Mouse (Mus musculus): ENCODE data around the gene Map3k3. TPM values are rescaled to one million over a fixed set of nuclear protein-coding genes. Genes with fewer than 3 reads are reported as not detected.

Map3k3 gene
- polyA plus RNA-seq, 1 experiment from 2014 or later = 15.2 TPM

DNA sequence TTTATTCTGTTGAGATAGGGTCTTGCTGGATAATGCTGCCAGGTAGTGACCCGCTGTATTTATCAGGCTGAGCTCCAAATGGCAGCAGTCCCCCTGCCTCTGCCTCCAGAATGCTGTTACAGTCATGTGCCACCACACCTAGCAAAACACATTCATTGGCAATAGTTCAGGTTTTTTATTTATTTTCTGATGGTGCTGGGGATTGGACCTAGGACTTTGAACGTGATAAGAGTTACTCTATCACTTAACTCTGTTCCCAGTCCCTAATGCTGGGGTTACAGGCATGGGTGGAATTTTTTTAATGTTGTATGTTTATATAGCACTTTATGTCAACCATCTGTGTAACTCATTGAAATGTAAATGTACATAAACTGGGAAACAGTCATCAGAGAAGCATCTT is 30.5 kb upstream of the Map3k3 start:
- Histone ChIP-seq H3K27me3 (ENCODE audit: control insufficient read depth, insufficient read depth, low read length) (no peaks in the 10 kb centered on the region), H3K4me1 (ENCODE audit: control insufficient read depth, insufficient read depth, low read length) (no peaks in the 10 kb centered on the region), H3K4me3 (replicated peaks; ENCODE audit: low read depth, low read length) (no peak overlapping the region), H3K9me3 (ENCODE audit: control insufficient read depth, low read length) (no peaks in the 10 kb centered on the region), H3K4me2 (ENCODE audit: low read length) (no peak overlapping the region), H3K36me3 (ENCODE audit: control insufficient read depth, insufficient read depth, low read length) (peaks cover 94% of the 10 kb centered on the region), H3K9ac (replicated peaks; ENCODE audit: low read length) (no peak overlapping the region), H3K27ac (replicated peaks; ENCODE audit: low read depth, low read length) (no peak overlapping the region)
- WGBS = 96% methylated on average over 2 of the region's 2 CpGs
- ATAC-seq (ENCODE audit: low FRiP score, low TSS enrichment) (no peak), DNase-seq (no peak)

DNA sequence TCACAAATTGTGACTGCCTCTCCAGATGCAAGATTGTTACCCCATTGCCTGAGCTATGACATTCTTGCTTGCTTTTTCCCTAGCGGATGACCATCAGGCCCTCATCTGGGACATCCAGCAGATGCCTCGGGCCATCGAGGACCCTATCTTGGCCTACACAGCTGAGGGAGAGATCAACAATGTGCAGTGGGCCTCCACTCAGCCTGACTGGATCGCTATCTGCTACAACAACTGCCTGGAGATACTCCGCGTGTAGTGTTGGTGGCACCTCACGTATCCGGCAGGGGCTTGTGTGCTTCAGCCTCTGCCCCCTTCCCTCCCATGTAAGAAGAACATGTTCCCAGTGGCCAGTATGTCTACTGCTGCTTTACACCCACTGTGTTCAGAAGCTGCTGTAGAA is 29.8 kb upstream of the Map3k3 start:
- Histone ChIP-seq H3K4me1 (ENCODE audit: control insufficient read depth, insufficient read depth, low read length) (no peaks in the 10 kb centered on the region), H3K9ac (replicated peaks; ENCODE audit: low read length) (no peak overlapping the region), H3K4me2 (ENCODE audit: low read length) (no peak overlapping the region), H3K27ac (replicated peaks; ENCODE audit: low read depth, low read length) (no peak overlapping the region), H3K4me3 (replicated peaks; ENCODE audit: low read depth, low read length) (no peak overlapping the region), H3K9me3 (ENCODE audit: control insufficient read depth, low read length) (no peaks in the 10 kb centered on the region), H3K27me3 (ENCODE audit: control insufficient read depth, insufficient read depth, low read length) (no peaks in the 10 kb centered on the region), H3K36me3 (ENCODE audit: control insufficient read depth, insufficient read depth, low read length) (peaks cover 94% of the 10 kb centered on the region)
- WGBS = 97% methylated on average over 8 of the region's 8 CpGs
- no peak for ATAC-seq (ENCODE audit: low FRiP score, low TSS enrichment)
- DNase-seq = no peak

DNA sequence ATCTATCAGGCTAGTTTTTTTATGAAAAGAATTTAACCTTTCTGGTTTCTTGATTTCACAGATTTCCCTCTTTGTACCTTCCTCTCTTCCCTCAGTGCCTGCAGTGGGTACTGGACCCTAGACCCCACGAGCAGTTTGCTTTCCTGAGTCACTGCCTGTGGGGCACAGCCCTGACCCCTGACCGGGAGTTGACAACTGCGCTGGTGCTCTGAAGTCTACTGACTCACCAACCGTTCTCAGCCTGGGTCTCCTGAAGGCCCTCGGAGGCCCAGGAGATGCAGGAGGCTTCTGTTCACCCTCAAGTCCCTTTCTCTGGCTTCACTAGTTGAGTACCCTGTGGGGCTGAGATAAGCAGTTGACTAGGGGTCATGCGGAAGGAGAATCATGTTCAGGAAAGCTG is 29.1 kb upstream of the Map3k3 start:
- no peak overlapping the region for H3K4me2 ChIP-seq (ENCODE audit: low read length)
- WGBS = 94% methylated on average over 6 of the region's 6 CpGs
- no peak overlapping the region for H3K27ac ChIP-seq (replicated peaks; ENCODE audit: low read depth, low read length)
- H3K4me1 ChIP-seq (ENCODE audit: control insufficient read depth, insufficient read depth, low read length) = no peaks in the 10 kb centered on the region
- H3K36me3 ChIP-seq (ENCODE audit: control insufficient read depth, insufficient read depth, low read length) = peaks cover 96% of the 10 kb centered on the region
- H3K27me3 ChIP-seq (ENCODE audit: control insufficient read depth, insufficient read depth, low read length) = no peaks in the 10 kb centered on the region
- ATAC-seq (ENCODE audit: low FRiP score, low TSS enrichment) (no peak), DNase-seq (no peak)
- H3K9me3 ChIP-seq (ENCODE audit: control insufficient read depth, low read length) = no peaks in the 10 kb centered on the region
- no peak overlapping the region for H3K4me3 ChIP-seq (replicated peaks; ENCODE audit: low read depth, low read length)
- no peak overlapping the region for H3K9ac ChIP-seq (replicated peaks; ENCODE audit: low read length)

DNA sequence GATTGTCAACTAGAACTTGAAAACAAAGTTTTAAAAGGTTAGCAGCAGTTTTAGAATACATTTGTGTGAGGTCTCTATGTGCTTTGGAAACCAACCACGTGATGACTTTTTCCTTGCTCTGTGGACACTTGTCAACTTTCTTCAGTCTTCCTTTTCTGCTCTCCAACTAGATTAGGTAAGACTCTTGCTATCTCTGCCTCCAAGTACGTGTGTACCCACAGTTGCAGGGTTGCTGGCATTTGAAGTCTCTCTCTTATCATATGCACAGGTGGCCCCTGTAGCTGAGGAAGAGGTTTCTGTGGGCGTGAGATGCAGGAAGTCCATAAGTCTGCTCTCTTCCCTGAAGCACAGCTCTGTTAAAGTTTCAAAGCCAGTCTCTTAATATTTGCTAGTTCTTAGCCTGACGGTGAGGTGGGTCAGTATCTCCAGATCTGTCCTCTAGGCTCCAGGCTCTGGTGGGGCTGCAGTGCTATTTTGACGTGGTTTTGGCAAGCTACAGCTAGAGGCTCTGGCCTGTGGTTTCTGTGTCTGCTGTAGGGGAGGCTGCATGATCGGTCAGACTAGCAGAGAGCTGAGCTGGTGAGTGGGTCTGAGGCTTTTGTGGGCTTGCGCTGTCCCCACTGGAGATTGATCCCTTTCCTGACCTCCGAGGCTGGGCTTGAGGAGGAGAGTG is 27.5 kb upstream of the Map3k3 start:
- Histone ChIP-seq H3K36me3 (ENCODE audit: control insufficient read depth, insufficient read depth, low read length) (peaks cover 80% of the 10 kb centered on the region), H3K4me2 (ENCODE audit: low read length) (no peak overlapping the region), H3K27me3 (ENCODE audit: control insufficient read depth, insufficient read depth, low read length) (no peaks in the 10 kb centered on the region), H3K9ac (replicated peaks; ENCODE audit: low read length) (no peak overlapping the region), H3K4me1 (ENCODE audit: control insufficient read depth, insufficient read depth, low read length) (no peaks in the 10 kb centered on the region), H3K4me3 (replicated peaks; ENCODE audit: low read depth, low read length) (no peak overlapping the region), H3K9me3 (ENCODE audit: control insufficient read depth, low read length) (no peaks in the 10 kb centered on the region), H3K27ac (replicated peaks; ENCODE audit: low read depth, low read length) (no peak overlapping the region)
- ATAC-seq (ENCODE audit: low FRiP score, low TSS enrichment) (no peak), DNase-seq (no peak)
- 94% methylated on average over 8 of the region's 8 CpGs for WGBS

DNA sequence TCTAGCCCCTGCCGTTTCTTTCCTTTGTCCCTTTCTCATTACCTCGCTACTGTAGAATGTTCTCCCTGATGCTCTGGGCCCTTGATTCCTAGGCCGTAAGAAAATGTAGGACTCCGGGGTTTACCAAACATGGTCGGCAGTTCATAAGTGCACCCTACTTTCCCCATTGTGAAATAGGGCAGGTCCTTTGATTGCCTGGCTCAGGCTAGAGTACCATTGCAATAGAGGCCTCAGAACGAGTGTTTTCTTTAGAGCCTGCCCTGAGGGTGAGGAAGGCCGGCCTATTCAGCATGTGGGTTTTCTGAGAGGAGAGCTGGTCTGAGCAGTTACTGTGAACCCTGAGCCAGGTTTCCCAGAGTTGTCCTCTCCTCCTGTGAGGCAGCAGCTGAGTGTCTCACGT is 26.4 kb upstream of the Map3k3 start:
- no peak for DNase-seq
- Histone ChIP-seq H3K27ac (replicated peaks; ENCODE audit: low read depth, low read length) (no peak overlapping the region), H3K4me2 (ENCODE audit: low read length) (no peak overlapping the region), H3K27me3 (ENCODE audit: control insufficient read depth, insufficient read depth, low read length) (no peaks in the 10 kb centered on the region), H3K9ac (replicated peaks; ENCODE audit: low read length) (no peak overlapping the region), H3K4me3 (replicated peaks; ENCODE audit: low read depth, low read length) (no peak overlapping the region), H3K4me1 (ENCODE audit: control insufficient read depth, insufficient read depth, low read length) (no peaks in the 10 kb centered on the region), H3K36me3 (ENCODE audit: control insufficient read depth, insufficient read depth, low read length) (peaks cover 70% of the 10 kb centered on the region), H3K9me3 (ENCODE audit: control insufficient read depth, low read length) (no peaks in the 10 kb centered on the region)
- 88% methylated on average over 8 of the region's 8 CpGs for WGBS
- no peak for ATAC-seq (ENCODE audit: low FRiP score, low TSS enrichment)

DNA sequence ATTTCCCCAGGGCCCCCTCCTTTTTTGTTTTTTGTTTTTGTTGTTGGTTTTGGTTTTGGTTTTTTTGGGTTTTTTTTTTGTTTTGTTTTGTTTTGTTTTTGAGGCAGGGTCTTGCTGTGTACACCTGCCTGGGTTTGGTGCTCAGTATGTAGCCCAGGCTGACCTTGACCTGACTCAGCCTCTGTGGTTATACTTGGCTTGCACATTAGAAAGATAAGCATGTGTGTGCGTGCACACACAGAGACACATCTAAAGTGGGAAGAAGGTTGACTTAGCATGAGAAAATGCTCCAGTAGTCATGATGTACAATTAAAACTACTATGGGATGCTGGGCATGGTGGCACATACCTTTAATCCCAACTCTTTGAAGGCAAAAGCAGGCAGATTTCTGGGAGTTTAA is 23.9 kb upstream of the Map3k3 start:
- no peak for ATAC-seq (ENCODE audit: low FRiP score, low TSS enrichment)
- Histone ChIP-seq H3K4me3 (replicated peaks; ENCODE audit: low read depth, low read length) (no peak overlapping the region), H3K4me1 (ENCODE audit: control insufficient read depth, insufficient read depth, low read length) (0 out of 2 replicates have a peak, but pooled peaks cover 3% of the 10 kb centered on the region), H3K36me3 (ENCODE audit: control insufficient read depth, insufficient read depth, low read length) (peaks cover 44% of the 10 kb centered on the region), H3K27me3 (ENCODE audit: control insufficient read depth, insufficient read depth, low read length) (no peaks in the 10 kb centered on the region), H3K27ac (replicated peaks; ENCODE audit: low read depth, low read length) (no peak overlapping the region), H3K9me3 (ENCODE audit: control insufficient read depth, low read length) (no peaks in the 10 kb centered on the region), H3K4me2 (ENCODE audit: low read length) (no peak overlapping the region), H3K9ac (replicated peaks; ENCODE audit: low read length) (no peak overlapping the region)
- WGBS = 95% methylated on average over 1 of the region's 1 CpGs
- no peak for DNase-seq

DNA sequence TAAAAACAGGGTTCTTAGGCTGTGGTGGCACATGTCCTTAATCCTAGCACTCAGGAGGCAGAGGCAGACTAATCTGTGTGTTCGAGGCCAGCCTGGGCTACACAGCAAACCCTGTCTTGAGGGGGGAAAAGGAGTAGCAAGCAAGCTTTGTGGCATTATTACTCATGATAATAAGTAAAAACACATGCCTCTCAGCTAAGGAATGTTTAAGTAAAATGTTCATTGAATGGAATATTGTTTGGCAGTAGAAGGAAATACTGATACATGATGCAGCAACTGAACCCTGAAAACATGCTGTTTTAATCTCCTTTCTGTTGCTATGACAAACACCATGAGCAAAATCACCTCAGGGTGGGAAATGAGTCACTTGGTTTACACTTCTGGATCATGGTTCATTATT is 23.1 kb upstream of the Map3k3 start:
- Histone ChIP-seq H3K27ac (replicated peaks; ENCODE audit: low read depth, low read length) (no peak overlapping the region), H3K9me3 (ENCODE audit: control insufficient read depth, low read length) (no peaks in the 10 kb centered on the region), H3K4me1 (ENCODE audit: control insufficient read depth, insufficient read depth, low read length) (0 out of 2 replicates have a peak, but pooled peaks cover 3% of the 10 kb centered on the region)

DNA sequence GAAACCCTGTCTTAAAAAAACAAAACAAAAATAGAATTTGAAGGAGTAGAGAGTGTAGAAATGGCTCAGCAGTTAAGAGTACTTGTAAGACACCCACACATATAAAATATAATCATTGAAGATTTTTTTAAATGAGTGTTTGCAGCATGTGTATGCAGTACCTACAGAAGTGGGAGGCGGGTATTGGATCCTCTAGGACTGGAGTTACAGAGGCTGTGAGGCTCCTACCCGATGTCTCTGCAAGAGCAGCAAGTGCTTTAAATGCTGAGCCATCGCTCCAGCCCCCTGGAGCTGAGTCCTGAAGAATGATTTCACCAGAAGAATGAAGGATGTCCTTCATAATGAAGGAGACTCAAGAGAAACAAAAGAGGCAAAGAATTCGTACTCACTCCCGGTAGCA is 20.7 kb upstream of the Map3k3 start:
- H3K27me3 ChIP-seq (ENCODE audit: control insufficient read depth, insufficient read depth, low read length) = no peaks in the 10 kb centered on the region
- no peaks in the 10 kb centered on the region for H3K9me3 ChIP-seq (ENCODE audit: control insufficient read depth, low read length)
- H3K4me2 ChIP-seq (ENCODE audit: low read length) = no peak overlapping the region
- H3K36me3 ChIP-seq (ENCODE audit: control insufficient read depth, insufficient read depth, low read length) = peaks cover 15% of the 10 kb centered on the region
- 85% methylated on average over 5 of the region's 5 CpGs for WGBS
- H3K27ac ChIP-seq (replicated peaks; ENCODE audit: low read depth, low read length) = no peak overlapping the region
- no peak overlapping the region for H3K4me3 ChIP-seq (replicated peaks; ENCODE audit: low read depth, low read length)
- H3K4me1 ChIP-seq (ENCODE audit: control insufficient read depth, insufficient read depth, low read length) = 0 out of 2 replicates have a peak, but pooled peaks cover 3% of the 10 kb centered on the region
- H3K9ac ChIP-seq (replicated peaks; ENCODE audit: low read length) = no peak overlapping the region
- DNase-seq (no peak), ATAC-seq (ENCODE audit: low FRiP score, low TSS enrichment) (no peak)

More for the DNA sequence above, 23.1 kb upstream of the Map3k3 start:
- no peak for DNase-seq
- WGBS = 87% methylated on average over 1 of the region's 1 CpGs
- Histone ChIP-seq H3K36me3 (ENCODE audit: control insufficient read depth, insufficient read depth, low read length) (peaks cover 37% of the 10 kb centered on the region), H3K4me3 (replicated peaks; ENCODE audit: low read depth, low read length) (no peak overlapping the region), H3K4me2 (ENCODE audit: low read length) (no peak overlapping the region), H3K9ac (replicated peaks; ENCODE audit: low read length) (no peak overlapping the region), H3K27me3 (ENCODE audit: control insufficient read depth, insufficient read depth, low read length) (no peaks in the 10 kb centered on the region)
- ATAC-seq (ENCODE audit: low FRiP score, low TSS enrichment) = no peak

Data from midbrain, embryonic 14.5 days (tissue).